Mouse (Mus musculus) liver, embryonic 11.5 days (tissue): ENCODE results near the gene Slc25a19. TPM values are rescaled to one million over a fixed set of nuclear protein-coding genes. Genes with fewer than 3 reads are reported as not detected.

Experiments
- ATAC-seq: fragments of 200-750 bp; cut with Nextera tagmentation; replicated peaks from 2 replicates; pipeline ENCODE4 v1.8.0; 2017; ENCODE audit warnings: moderate number of reproducible peaks, mild to moderate bottlenecking, moderate TSS enrichment, moderate library complexity; ENCODE audit not compliant: low FRiP score
- DNase-seq: peaks from one replicate; pipeline ENCODE4 v3.0.0-alpha.2; 2017; ENCODE audit warnings: low spot score
- H3K27ac ChIP-seq: fragments of 300-500 bp; sonication (generic); 2 replicates; pipeline ENCODE4 v1.5.1; 2014; ENCODE audit warnings: mild to moderate bottlenecking, low read depth, low read length, control low read depth
- H3K27me3 ChIP-seq: fragments of 300-500 bp; sonication (generic); replicated peaks from 2 replicates; pipeline ENCODE4 v1.6.1; 2014; ENCODE audit warnings: low read length, mixed read lengths; ENCODE audit not compliant: control insufficient read depth, insufficient read depth
- H3K36me3 ChIP-seq: fragments of 300-500 bp; sonication (generic); 2 replicates; pipeline ENCODE4 v1.6.1; 2014; ENCODE audit warnings: mild to moderate bottlenecking, low read length, moderate library complexity, mixed read lengths; ENCODE audit not compliant: control insufficient read depth, insufficient read depth
- H3K4me1 ChIP-seq: fragments of 300-500 bp; sonication (generic); replicated peaks from 2 replicates; pipeline ENCODE4 v1.6.1; 2014; ENCODE audit warnings: low read length, mixed read lengths; ENCODE audit not compliant: control insufficient read depth, insufficient read depth
- H3K4me2 ChIP-seq: fragments of 300-500 bp; sonication (generic); 2 replicates; pipeline ENCODE4 v1.6.1; 2014; ENCODE audit warnings: mild to moderate bottlenecking, control low read depth, moderate library complexity
- H3K4me3 ChIP-seq: fragments of 300-500 bp; sonication (generic); 2 replicates; pipeline ENCODE4 v1.5.1; 2014; ENCODE audit warnings: low read depth, low read length, control low read depth
- H3K9ac ChIP-seq: fragments of 300-500 bp; sonication (generic); 2 replicates; pipeline ENCODE4 v1.6.1; 2014; ENCODE audit warnings: low read depth, low read length, control low read depth
- H3K9me3 ChIP-seq: fragments of 300-500 bp; sonication (generic); 2 replicates; pipeline ENCODE4 v1.6.1; 2016; ENCODE audit warnings: low read length, inconsistent platforms, mixed read lengths; ENCODE audit not compliant: control insufficient read depth
- WGBS: fragments of 180-500 bp; shearing (Covaris S2); extraction: QIAGEN DNeasy Blood & Tissue Kit; methylation state at CpG from one replicate; pipeline ENCODE4 v1.1.7; 2014; 5-methylcytosine and 5-hydroxymethylcytosine counted together
- polyA plus RNA-seq: library from polyadenylated mRNA; unstranded; fragments of >200 nt; fragmentation: Nextera tagmentation; extraction: Ambion mirVana; gene quantifications from 2 replicates; pipeline ENCODE4 v1.2.1, GENCODE M21; 2014

Gene Slc25a19
- polyA plus RNA-seq, 1 experiment from 2014 or later: 30.9 TPM

DNA sequence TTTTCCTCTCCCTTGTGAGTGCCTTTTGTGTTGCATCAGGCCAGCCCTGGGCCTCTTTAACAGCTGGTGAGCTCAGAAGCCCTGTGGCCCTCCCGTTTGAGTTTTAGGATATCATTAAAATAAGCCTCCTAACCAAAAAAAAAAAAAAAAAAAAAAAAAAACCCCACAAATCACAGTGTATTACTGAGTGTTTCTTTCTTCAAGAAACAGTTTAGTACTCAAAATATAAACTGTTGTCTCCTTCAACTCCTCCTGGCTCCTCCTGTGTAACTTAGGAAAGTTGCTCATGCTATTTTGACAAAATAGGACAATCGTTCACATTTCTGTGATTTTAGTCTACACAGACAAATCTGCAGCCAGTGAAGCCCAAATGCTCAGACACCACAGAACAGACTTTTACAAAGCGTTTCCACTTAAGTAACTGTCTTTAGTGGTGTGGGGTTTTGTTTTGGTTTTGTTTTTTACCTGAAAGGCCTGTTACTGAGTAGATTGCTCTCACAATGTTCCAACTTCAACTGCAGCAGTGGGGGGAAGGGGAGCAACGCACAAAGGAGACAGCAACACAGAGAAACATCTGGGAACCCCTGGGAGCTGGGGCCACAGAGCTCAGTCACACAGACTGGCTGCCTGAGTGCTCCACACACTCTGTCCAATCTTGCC lies 35.7 kb upstream of the Slc25a19 start:
- H3K27me3 ChIP-seq: no peaks in the 10 kb centered on the region

DNA sequence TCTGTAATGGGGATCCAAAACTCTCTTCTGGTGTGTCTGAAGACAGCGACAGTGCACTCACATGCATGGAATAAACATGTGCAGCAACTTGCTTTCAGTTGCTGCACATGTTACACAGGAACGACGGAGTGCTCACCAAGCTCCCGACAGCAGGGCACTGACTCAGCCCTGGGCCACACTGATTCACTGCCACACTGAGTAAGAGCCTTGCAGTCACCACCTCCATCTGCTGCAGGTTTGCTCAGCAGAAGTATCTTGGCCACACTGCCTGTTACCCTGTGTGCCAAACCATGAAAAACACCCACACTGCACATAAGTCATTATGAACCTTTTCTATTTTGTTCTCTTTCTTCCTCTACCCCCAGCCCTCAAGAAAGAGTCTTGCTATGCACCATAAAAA lies 32.3 kb upstream of the Slc25a19 start:
- Histone ChIP-seq H3K36me3 (peaks cover 5% of the 10 kb centered on the region), H3K9ac (no peak overlapping the region), H3K4me2 (no peak overlapping the region), H3K4me3 (no peak overlapping the region), H3K27me3 (no peaks in the 10 kb centered on the region), H3K4me1 (0 out of 2 replicates have a peak, but pooled peaks cover 3% of the 10 kb centered on the region), H3K27ac (no peak overlapping the region), H3K9me3 (peaks cover 2% of the 10 kb centered on the region; the same call in 1 of the 2 replicates)
- DNase-seq: no peak
- ATAC-seq: no peak
- 96% methylated on average over 4 of the region's 4 CpGs for WGBS

More for the DNA sequence above, 35.7 kb upstream of the Slc25a19 start:
- DNase-seq (no peak), ATAC-seq (no peak)
- WGBS: 80% methylated on average over 4 of the region's 4 CpGs
- Histone ChIP-seq H3K9ac (no peak overlapping the region), H3K9me3 (peaks cover 2% of the 10 kb centered on the region; the same call in 1 of the 2 replicates), H3K27ac (no peak overlapping the region), H3K4me3 (no peak overlapping the region), H3K36me3 (peaks cover 5% of the 10 kb centered on the region), H3K4me1 (0 out of 2 replicates have a peak, but pooled peaks cover 3% of the 10 kb centered on the region), H3K4me2 (no peak overlapping the region)

DNA sequence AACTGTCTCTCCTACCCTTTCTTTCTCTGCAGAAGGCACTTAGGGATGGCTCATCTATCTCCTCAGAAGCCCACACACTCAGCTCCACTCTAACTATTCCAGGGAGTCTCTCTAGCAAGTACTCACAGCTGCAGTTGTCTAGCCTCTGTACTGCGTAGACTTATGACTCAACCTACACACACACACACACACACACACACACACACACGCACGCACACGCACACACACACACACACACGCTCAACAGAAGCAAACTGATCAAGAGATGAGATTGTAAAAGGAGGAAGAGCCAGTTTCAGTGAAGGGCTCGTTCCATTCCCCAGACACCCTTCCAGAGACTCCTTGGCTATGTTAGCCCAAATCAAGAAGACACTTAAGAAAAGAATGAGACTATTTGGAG lies 30.4 kb upstream of the Slc25a19 start:
- Histone ChIP-seq H3K4me1 (0 out of 2 replicates have a peak, but pooled peaks cover 3% of the 10 kb centered on the region), H3K27ac (no peak overlapping the region), H3K4me3 (no peak overlapping the region), H3K27me3 (no peaks in the 10 kb centered on the region), H3K4me2 (no peak overlapping the region), H3K36me3 (peaks cover 5% of the 10 kb centered on the region), H3K9ac (no peak overlapping the region), H3K9me3 (peaks cover 2% of the 10 kb centered on the region; the same call in 1 of the 2 replicates)
- WGBS: 71% methylated on average over 6 of the region's 6 CpGs
- DNase-seq (no peak), ATAC-seq (no peak)

DNA sequence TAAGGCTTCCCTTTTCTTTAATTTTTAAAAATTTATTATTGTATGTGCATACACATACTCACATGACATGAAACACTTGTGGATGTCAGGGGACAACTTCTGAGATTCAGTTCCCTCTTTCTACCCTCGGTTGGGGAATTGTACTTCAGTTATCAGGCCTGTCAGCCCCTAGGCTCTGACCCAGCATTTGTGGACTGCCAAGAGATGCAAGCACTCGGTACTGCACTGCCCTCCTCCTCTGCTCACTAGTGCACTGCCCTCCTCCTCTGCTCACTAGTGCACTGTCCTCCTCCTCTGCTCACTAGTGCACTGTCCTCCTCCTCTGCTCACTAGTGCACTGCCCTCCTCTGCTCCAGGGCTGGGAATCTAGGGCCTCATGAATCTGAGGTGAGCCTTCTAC lies 26.0 kb upstream of the Slc25a19 start:
- Histone ChIP-seq H3K4me3 (no peak overlapping the region), H3K4me1 (0 out of 2 replicates have a peak, but pooled peaks cover 3% of the 10 kb centered on the region), H3K36me3 (peaks cover 3% of the 10 kb centered on the region; the same call in 1 of the 2 replicates), H3K9ac (no peak overlapping the region), H3K4me2 (no peak overlapping the region), H3K27me3 (no peaks in the 10 kb centered on the region), H3K27ac (no peak overlapping the region), H3K9me3 (no peaks in the 10 kb centered on the region)
- no peak for ATAC-seq
- 56% methylated on average over 2 of the region's 2 CpGs for WGBS
- DNase-seq: no peak

DNA sequence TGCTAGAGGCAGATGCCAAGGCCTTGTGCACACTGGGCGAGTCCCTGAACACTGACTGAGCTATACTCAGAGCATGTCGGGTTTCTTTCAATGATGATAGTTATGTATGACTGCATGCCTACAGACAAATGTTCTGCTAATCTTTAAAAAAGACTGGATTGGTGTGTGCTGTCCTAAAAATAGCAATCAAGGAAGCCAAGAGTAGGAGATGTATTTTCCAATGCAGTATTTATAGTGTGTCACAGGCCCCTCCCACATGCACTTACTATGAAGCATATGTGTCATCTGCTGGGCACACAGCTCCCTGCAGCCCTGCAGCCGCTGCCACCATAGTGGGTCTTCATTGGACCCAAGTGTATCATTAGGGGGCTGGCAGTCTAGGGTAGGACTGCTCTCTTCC lies 25.1 kb upstream of the Slc25a19 start:
- Histone ChIP-seq H3K9me3 (no peaks in the 10 kb centered on the region), H3K9ac (no peak overlapping the region), H3K27ac (no peak overlapping the region), H3K4me1 (no peaks in the 10 kb centered on the region), H3K4me2 (no peak overlapping the region), H3K4me3 (no peak overlapping the region), H3K27me3 (no peaks in the 10 kb centered on the region), H3K36me3 (peaks cover 3% of the 10 kb centered on the region; the same call in 1 of the 2 replicates)
- ATAC-seq (no peak), DNase-seq (no peak)
- WGBS: 77% methylated on average over 3 of the region's 3 CpGs

DNA sequence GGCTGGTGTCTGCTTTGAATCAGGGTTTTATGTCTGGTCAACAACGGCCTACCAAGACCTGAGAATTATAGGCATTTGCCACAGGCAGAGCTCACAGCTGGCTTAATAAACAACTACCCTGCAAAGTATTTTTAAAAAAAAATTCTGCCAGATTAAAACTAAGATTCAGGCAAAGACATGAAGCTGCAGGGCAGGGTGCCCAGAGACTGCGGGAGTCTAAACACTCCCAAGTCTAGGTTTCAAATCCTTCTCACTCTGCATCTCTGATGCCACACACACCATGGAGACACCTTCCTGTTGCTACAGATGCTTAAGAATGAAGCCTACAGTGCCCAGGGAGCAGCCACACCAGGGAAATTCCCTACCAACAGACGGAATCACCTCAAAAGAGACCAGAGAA lies 23.6 kb upstream of the Slc25a19 start:
- no peak for DNase-seq
- H3K9ac ChIP-seq: no peak overlapping the region
- no peaks in the 10 kb centered on the region for H3K27me3 ChIP-seq
- no peaks in the 10 kb centered on the region for H3K4me1 ChIP-seq
- H3K9me3 ChIP-seq: no peaks in the 10 kb centered on the region
- no peak for ATAC-seq
- H3K36me3 ChIP-seq: peaks cover 4% of the 10 kb centered on the region; the same call in 1 of the 2 replicates
- no peak overlapping the region for H3K4me2 ChIP-seq
- no peak overlapping the region for H3K27ac ChIP-seq
- no peak overlapping the region for H3K4me3 ChIP-seq
- WGBS: 92% methylated on average over 3 of the region's 3 CpGs

DNA sequence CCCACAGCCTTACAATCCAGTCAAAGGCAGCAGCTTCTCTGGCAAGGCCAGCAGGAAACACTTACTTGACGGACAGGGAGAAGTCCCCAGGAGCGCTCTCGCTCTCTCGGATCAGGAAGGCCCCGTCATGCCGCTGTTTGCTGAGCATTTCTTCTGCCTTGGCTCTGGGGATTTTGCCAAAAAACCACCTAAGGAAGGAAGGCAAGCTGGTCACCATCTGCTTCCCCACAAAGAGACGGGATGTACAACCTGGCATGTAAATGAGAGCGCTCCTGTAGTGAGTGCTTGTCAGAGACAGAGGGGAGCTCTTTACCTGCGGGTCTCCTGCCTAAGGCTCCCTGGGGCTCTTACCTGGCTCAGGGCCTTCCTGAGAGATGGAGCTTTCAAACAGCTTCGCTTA lies 21.6 kb upstream of the Slc25a19 start:
- Histone ChIP-seq H3K4me3 (no peak overlapping the region), H3K36me3 (peaks cover 11% of the 10 kb centered on the region), H3K9ac (no peak overlapping the region), H3K4me1 (no peaks in the 10 kb centered on the region), H3K9me3 (no peaks in the 10 kb centered on the region), H3K27ac (no peak overlapping the region), H3K4me2 (no peak overlapping the region), H3K27me3 (no peaks in the 10 kb centered on the region)
- 79% methylated on average over 10 of the region's 10 CpGs for WGBS
- DNase-seq: no peak
- no peak for ATAC-seq

DNA sequence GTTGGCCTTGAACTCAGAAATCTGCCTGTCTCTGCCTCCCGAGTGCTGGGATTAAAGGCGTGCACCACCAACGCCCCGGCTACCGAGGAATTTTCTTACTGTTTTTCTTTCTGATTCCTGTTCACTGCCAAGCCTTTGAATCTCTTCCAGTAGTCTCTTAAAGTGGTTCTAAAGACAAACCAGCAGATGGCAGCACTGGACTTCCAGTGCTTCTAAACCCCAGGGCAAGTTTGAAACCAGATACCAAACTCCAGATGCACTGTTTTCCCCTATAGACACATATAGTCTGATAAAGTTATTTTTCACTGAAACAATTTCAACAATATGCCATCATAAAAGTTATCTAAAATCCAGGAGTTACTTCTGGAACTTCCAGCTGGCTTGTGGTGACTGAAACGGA lies 19.4 kb upstream of the Slc25a19 start:
- Histone ChIP-seq H3K9me3 (no peaks in the 10 kb centered on the region), H3K27ac (no peak overlapping the region), H3K27me3 (no peaks in the 10 kb centered on the region), H3K36me3 (peaks cover 11% of the 10 kb centered on the region), H3K4me1 (no peaks in the 10 kb centered on the region), H3K9ac (no peak overlapping the region), H3K4me2 (no peak overlapping the region), H3K4me3 (no peak overlapping the region)
- DNase-seq: no peak
- 74% methylated on average over 6 of the region's 6 CpGs for WGBS
- no peak for ATAC-seq

DNA sequence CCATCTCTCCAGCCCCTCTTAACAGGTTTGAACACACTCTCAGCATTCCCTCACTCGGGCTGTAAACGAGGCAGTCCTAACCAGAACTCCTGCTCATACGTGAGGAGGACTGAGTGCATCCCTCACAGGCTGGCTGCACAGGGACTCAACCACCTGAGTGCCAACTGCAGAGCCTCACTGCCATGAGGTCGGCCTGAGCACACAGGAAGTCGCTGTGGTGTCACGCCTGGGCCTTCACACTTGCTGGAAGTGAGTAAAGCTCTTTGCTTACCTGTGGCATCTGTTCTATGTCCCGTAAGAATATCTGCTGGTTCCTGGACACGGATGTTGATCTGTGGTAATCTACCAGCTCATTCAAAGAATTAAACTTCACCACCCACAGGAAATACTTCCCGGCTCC lies 18.3 kb upstream of the Slc25a19 start:
- DNase-seq (no peak), ATAC-seq (no peak)
- WGBS: 92% methylated on average over 9 of the region's 9 CpGs
- no peaks in the 10 kb centered on the region for H3K4me1 ChIP-seq
- no peaks in the 10 kb centered on the region for H3K27me3 ChIP-seq
- no peak overlapping the region for H3K9ac ChIP-seq
- H3K4me3 ChIP-seq: no peak overlapping the region
- H3K36me3 ChIP-seq: peaks cover 11% of the 10 kb centered on the region
- no peak overlapping the region for H3K4me2 ChIP-seq
- H3K27ac ChIP-seq: no peak overlapping the region
- no peaks in the 10 kb centered on the region for H3K9me3 ChIP-seq
